Mouse (Mus musculus) effector memory CD4-positive, alpha-beta T cell, adult 7 months (primary cell): ENCODE data around the gene Wnt1. TPM values are rescaled to one million over a fixed set of nuclear protein-coding genes. Genes with fewer than 3 reads are reported as not detected.

Experiments
- polyA plus RNA-seq: library from polyadenylated mRNA; unstranded; fragments of 100-300 nt; shearing (Covaris generic); gene quantifications from one replicate; pipeline ENCODE4 v1.2.1, GENCODE M21; 2017

Gene Wnt1
- not detected for polyA plus RNA-seq

GRCm38 (mm10) chr15:98789661-98790535, at the start of gene Wnt1:
Gene Wnt1 (plus strand): TSS chr15:98789857.

GRCm38 (mm10) chr15:98762670-98763529, 26.8 kb upstream of the Wnt1 start, which contains the start of gene Arf3:
Gene Arf3 (minus strand): TSS chr15:98763214.

GRCm38 (mm10) chr15:98777762-98778161, 11.9 kb upstream of the Wnt1 start, which contains the start of gene Wnt10b:
Gene Wnt10b (minus strand): TSS chr15:98778150.

GRCm38 (mm10) chr15:98809390-98809789, 19.7 kb downstream of the Wnt1 start, which contains the start of gene Ddn:
Gene Ddn (minus strand): TSS chr15:98809490.

GRCm38 (mm10) chr15:98830736-98831683, 41.4 kb downstream of the Wnt1 start, which contains the start of gene Prkag1:
Gene Prkag1 (minus strand): TSS chr15:98831521.

Other genes starting within 250 kb of the Wnt1 start
- gene Ccnt1, start 218.9 kb upstream of the Wnt1 start, polyA plus RNA-seq = 124 TPM
- gene 4930415O20Rik, start 218.9 kb upstream of the Wnt1 start, polyA plus RNA-seq = not detected
- gene Adcy6, start 179.8 kb upstream of the Wnt1 start, polyA plus RNA-seq = 0.56 TPM
- gene Cacnb3, start 159.0 kb upstream of the Wnt1 start, polyA plus RNA-seq = 0.99 TPM
- 26.5 TPM for gene Ddx23, start 127.0 kb upstream of the Wnt1 start, polyA plus RNA-seq
- 3.1 TPM for gene Rnd1, start 112.4 kb upstream of the Wnt1 start, polyA plus RNA-seq
- 0.48 TPM for gene Ccdc65, start 81.7 kb upstream of the Wnt1 start, polyA plus RNA-seq
- gene Fkbp11, start 61.7 kb upstream of the Wnt1 start, polyA plus RNA-seq = not detected
- 84.9 TPM for gene Arf3, start 26.6 kb upstream of the Wnt1 start, polyA plus RNA-seq
- not detected for gene Wnt10b, start 11.7 kb upstream of the Wnt1 start, polyA plus RNA-seq
- gene Ddn, start 19.6 kb downstream of the Wnt1 start, polyA plus RNA-seq = 0.20 TPM
- 111 TPM for gene Prkag1, start 41.7 kb downstream of the Wnt1 start, polyA plus RNA-seq
- 21.8 TPM for gene Kmt2d, start 81.3 kb downstream of the Wnt1 start, polyA plus RNA-seq
- 29.6 TPM for gene Rhebl1, start 104.7 kb downstream of the Wnt1 start, polyA plus RNA-seq
- gene Dhh, start 108.7 kb downstream of the Wnt1 start, polyA plus RNA-seq = 0.09 TPM
- gene Lmbr1l, start 128.4 kb downstream of the Wnt1 start, polyA plus RNA-seq = 95.0 TPM
- gene Tuba1b, start 144.7 kb downstream of the Wnt1 start, polyA plus RNA-seq = 267 TPM
- gene Gm49450, start 163.7 kb downstream of the Wnt1 start, polyA plus RNA-seq = not detected
- gene Tuba1a, start 163.8 kb downstream of the Wnt1 start, polyA plus RNA-seq = 205 TPM
- gene Tuba1c, start 240.0 kb downstream of the Wnt1 start, polyA plus RNA-seq = 35.8 TPM